Mouse (Mus musculus) c-Kit-positive CD71-positive TER-119-positive erythroid progenitor cells, embryonic 14.5 days (primary cell): ENCODE measurements around the gene Spata25.

ENCODE experiments used
- DNase-seq: peaks from one replicate; pipeline ENCODE4 v3.0.0-alpha.2; 2013; ENCODE audit warnings: low spot score

Gene Spata25

DNA sequence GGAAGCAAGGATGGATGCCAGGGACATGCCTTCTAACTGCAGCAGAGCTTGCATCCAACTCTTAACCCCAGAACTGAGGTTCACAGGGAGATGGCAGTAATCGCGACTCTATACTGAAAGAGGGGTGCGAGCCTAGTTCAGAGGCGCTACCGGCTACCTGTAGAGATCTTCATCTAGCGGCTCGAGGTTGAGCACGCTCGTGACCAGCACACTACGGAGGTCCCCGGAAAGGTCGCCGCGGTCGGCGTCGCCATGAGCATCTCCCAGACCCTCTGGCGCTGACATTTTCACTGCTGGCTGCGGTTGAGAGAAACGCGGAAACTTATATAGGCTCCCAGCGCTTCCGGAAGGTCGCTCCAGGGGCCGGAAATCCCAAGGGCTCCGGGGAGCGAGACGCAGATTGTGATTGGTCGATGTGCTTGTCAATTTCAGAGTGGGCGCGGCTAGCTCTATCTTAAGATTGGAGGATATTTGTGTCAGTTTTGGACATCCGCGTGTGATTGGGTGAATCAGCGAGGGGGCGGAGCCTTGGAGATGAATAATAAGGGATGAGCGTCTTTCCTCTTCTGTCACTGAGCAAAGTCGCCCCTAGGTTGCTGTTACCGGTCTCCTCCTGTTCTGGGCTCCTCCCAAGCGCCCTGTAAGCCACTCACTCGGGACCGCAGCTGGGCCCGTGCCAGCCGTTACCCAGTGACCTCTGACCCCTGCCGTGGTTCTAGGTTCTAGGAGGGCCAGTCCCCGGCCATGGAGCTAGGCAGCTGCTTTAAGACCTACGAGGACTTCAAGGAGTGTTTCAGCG is 23.6 kb downstream of the Spata25 start, which contains the start of the genes Acot8 and Zswim3:
Acot8 (minus strand) TSS at position 350 of the 799 bp plus-strand sequence.
Zswim3 (plus strand) TSS at position 566 of the 799 bp plus-strand sequence.
- peak; percentile 100 for DNase-seq

DNA sequence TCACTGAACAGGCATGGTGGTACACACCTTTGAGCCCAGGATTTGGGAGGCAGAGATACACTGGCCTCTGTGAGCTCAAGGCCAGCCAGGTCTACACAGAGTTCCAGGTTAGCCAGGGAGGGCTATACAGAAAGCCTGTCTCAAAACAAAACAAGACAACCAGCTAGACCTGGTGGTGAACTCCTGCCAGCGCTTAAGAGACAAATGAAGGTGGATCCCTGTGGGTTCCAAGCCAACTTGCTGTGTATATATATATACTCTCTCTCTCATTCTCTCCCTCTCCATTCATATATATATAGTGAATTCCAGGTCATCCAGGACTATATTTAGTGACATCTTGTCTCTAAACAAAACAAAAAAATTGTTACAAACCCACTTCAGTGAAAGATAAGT is 24.4 kb downstream of the Spata25 start:
- peak; percentile 23 for DNase-seq

DNA sequence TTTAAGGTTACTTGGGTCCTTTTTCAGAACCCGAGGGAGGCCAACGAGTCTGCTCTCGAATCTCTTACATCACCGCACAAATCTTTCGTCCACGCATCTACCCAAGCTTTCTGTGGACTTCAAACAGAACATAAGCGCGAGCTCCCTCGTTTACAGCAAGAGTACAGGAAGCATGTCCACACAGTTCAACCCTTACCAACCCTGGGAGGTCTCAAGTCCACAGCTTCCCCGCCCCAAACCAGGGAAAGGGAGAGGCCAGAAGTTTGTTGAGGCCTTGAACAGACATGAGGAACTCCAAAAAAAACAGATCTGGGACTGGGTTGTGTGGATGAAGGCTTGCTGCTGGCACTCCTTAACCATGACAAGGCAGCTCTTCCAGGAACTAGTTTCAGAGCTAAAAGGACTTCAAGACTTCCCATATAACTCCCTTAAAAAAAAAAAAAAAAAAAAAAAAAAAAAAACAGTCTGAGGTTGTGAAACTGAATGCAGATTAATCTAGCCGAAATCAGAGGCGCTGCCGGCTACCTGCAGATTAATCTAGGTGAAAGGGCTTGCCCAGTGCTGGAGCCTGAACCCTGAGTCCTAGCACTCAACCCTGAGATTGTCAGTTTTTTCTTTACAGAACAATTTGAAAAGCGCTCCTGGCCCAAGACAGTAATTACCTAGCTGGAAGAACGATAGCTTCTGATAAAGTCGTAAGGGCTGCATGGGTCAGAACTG is 25.0 kb downstream of the Spata25 start:
- DNase-seq: no peak

DNA sequence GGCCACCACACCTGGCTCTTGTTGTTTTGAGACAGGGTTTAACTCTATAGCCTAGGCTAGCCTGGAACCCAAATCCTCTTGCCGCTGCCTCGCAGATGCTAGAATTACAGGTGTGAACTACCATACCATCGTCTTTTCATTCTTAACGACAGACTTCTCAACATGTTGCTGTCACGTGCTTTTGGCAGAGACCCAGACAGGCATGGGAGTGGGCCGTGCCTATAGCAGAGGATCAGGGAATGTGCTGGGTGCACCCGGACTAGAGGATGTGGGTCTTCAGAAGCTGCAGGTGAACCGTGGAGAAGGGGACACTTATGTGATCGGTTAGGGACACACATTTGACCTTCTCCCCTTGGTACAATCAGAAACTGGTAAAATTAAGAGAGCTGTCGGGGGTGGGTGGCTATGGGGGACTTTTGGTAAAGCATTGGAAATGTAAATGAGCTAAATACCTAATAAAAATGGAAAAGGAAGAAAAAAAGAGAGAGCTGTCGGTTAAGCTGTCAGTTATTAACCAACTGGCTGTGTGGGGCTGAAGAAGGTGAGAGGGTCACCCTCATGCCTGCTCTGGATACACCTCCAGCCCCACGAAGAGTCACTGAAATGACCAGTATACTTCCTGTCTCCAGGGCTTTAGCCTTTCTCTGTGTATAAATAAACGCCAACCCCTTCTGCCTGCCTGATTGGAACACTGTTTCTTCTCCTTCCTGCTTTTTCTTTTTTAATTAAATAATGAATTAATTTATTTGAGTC is 27.9 kb downstream of the Spata25 start:
- DNase-seq: no peak

DNA sequence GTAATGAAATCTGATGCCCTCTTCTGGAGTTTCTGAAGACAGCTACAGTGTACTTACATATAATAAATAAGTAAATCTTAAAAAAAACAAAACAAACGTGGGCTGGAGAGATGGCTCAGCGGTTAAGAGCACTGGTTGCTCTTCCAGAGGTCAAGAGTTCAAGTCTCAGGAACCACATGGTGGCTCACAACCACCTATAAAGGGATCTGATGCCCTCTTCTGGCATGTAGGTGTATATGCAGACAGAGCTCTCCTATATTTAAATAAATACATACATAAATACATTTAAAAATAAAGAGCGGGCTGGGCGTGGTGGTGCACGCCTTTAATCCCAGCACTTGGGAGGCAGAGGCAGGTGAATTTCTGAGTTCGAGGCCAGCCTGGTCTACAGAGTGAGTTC is 29.8 kb downstream of the Spata25 start:
- peak; percentile 21 for DNase-seq

DNA sequence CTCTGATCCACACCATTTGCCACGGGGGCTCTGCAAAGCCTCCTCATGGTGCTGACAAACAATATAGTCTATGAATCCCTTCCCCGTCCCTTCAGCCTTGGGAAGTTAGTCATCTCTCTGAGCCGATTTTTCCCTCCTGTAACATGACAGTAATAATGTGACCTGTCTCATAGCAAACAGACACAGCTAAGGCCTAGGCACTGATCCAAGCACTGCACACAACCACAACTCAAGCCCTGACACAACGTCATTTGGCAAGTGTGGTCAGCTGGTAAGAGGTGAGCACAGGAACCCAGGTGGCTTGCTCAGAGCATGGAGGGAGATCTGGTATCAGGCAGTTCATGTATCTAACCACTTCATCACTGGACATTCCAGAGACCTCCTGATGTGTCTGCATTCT is 32.5 kb downstream of the Spata25 start:
- no peak for DNase-seq

DNA sequence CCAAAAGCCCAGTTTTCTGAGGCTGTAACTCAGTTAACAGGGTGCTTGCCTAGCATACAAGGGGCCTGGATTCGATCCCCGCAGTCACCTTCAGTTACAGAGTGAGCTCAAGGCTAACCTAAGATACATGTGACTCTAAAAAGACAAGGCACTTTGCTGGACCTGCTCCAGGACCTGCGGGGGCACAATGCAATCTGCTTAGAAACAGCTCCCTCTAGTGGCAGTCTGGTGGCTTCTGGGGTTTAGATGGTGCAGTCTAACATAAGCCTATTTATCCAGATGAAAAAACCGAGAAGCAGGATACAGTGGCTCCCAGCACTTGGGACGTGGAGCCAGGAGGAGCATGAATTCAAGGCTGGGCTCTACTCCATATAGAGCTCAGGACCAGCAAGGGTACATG is 34.0 kb downstream of the Spata25 start:
- DNase-seq: peak; percentile 83

DNA sequence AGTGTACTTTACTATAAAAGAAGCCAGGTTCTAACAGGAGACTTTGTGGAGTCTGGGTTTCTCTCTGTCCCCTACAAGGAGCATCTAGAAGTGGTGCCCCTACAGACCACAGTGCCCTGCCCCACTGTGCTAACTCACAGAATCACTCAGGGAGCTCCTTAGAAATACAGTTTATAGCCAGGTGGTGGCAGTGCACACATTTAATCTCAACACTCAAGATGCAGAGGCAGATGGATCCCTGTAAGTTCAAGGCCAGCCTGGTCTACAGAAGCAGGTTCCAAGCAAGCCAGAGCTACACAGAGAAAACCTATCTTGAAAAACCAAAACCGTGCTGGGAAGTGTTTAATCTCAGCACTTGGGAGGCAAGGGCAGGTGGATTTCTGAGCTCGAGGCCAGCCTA is 34.6 kb downstream of the Spata25 start:
- no peak for DNase-seq

DNA sequence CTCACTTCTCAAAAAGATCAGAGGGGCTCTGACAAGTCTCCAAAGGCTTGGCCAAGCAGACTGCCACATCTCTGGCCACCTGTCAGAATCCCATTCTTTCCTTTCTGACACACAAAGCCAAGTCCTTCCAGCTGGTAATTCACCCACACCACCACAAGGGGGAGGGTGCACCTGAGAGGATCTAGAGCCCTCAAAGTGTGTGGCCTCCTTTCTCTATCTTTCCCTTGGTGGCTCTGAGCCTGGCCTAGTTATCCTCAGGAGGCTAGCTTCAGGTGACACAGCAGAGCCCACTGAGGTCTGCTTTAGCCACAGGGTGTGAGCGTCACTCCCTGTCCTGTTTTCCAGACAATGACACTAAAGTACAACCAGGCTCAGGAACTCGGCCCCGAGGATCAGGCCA is 35.1 kb downstream of the Spata25 start:
- peak; percentile 61 for DNase-seq

DNA sequence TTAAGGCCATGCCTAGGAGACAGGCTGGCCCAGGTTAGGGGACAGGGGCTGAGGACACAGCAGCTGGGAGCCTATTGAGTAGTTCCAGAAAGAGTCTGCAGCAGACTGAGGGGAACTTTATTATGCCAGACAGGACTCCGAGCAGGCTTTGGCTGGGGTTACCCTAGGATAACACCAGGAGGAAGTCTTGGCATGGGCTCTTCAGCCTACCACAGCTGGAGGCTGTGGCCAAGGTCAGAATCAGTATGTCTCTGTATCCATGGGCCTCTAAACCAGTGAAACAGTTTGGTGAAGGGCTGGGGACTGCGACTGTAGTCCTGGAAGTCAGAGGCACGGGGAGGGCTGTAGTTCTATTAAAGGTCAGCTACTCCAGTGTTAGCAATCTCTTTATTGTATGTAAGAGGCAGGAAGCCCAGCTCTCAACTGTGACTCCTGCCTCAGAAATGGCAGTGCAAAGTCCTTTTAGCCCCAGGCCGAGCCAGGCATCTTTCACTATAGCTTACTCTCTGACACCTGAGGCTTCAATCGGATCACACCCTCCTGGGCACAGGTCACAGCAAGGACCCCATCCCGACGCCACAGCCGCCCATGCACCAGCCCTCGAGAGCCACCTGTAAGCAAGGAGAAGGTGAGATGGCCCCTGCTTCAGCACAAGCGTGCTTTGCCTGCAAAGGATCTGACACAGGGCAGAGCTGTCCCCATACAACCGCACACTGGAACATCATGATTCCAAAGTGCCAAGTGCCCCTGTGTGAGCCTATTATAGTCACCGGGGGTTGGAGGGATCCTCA is 35.7 kb downstream of the Spata25 start:
- no peak for DNase-seq

DNA sequence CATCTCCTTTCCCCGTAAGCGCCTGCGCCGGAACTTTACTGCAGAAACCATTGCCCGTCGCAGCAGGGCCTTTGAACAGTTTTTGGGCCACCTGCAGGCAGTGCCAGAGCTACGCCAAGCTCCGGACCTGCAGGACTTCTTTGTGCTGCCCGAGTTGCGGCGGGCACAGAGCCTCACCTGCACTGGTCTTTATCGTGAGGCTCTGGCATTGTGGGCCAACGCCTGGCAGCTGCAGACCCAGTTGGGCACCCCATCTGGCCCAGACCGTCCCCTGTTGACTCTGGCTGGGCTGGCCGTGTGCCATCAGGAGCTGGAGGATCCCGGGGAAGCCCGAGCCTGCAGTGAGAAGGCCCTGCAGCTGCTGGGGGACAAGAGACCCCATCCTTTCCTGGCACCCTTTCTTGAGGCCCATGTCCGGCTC is 36.5 kb downstream of the Spata25 start:
- DNase-seq: no peak

DNA sequence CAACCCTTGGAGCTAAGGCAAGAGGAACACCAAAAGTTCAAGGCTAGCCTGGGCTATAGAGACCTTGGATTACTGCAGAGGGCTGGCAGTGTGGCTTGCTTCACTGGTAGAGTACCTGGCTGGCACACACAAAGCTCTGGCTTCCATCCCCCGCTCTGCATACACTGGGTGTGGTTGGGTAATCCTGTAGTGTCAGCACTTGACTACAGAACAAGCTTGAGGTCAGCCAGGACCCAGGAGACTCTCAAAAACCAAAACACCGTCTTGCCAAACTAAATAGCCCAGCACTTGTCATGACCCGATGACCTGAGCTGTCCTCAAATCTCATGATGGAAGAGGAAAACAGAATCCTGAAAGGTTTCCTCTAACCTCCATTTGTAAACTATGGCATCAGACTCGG is 37.9 kb downstream of the Spata25 start:
- no peak for DNase-seq

DNA sequence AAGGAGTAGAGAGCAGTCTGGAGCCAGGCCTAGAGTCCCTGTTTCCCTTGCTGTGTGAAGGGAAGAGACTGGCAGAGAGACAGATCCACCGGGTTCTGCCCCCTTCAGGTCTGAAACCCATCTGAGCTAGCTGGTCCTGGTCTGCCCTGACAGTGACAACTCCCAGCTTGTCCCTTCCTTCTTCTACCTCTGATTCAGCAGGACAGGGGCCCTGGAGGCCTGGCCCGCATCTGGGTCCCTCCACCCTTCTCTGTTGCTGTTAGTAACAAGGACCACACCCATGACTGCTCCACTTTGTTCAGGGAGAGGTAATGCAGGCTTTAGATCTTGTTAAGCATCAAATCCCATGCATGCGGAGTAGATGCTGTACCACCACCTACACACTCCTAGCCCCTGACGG is 39.9 kb downstream of the Spata25 start:
- peak; percentile 44 for DNase-seq

DNA sequence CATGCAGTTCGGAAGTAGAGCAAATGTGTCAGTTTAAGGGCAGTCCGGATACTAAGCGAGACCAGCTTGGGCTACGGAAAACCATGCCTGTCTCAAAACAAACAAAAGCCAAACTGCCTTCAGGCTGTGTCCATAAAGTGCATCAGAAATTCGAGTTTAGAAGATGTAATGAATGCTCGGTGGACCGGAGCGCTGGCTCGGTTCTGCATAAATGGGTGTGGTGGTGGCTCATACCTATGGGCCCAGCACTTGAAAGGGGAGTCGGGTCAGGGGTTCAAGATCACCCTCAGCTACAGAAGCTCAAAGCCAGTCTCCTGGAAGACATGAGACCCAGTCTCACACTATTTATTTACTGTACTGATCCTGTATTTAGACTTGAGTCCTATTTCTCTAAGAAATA is 40.6 kb downstream of the Spata25 start:
- DNase-seq: no peak

DNA sequence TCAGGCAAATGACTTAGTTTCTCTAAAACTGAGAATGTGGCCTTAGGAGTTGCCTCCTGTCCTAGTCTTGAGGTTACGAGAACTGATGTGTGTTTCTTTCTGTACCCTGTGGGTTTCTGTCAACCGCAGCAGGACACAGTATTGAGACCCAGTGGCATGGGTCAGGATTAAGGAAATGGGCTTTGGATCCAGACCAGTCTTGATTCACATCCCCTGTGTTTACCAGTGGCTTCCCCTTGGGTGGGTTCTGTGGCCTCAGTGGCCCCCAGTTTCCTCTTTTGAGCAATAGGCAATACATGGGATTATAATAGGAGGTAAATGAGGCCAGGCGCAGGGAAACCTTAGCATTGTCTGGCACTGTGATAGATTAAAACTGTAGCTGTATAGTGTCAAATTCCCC is 41.3 kb downstream of the Spata25 start:
- DNase-seq: no peak

DNA sequence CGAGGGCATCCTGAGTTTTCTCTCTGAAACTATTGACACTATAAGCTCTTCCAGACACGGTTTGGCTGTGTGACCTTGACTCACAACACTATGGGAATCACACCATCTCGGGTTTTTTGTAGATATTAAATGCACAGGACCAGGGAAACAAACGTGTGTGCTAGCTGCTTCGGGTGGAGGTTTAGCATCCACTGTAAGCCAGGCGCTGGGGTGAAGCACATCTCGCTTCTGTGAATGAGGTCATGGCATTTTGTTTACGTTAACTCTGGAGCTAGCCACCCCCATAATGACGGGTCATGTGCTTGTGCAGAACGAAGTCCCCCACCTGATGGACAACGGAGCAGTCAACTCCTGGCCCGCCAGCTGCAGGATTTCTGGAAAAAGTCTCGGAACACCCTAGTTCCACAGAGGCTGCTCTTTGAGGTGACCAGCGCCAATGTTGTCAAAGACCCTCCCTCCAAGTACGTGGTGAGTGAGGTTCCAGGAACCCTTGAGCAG is 41.9 kb downstream of the Spata25 start:
- DNase-seq: no peak

DNA sequence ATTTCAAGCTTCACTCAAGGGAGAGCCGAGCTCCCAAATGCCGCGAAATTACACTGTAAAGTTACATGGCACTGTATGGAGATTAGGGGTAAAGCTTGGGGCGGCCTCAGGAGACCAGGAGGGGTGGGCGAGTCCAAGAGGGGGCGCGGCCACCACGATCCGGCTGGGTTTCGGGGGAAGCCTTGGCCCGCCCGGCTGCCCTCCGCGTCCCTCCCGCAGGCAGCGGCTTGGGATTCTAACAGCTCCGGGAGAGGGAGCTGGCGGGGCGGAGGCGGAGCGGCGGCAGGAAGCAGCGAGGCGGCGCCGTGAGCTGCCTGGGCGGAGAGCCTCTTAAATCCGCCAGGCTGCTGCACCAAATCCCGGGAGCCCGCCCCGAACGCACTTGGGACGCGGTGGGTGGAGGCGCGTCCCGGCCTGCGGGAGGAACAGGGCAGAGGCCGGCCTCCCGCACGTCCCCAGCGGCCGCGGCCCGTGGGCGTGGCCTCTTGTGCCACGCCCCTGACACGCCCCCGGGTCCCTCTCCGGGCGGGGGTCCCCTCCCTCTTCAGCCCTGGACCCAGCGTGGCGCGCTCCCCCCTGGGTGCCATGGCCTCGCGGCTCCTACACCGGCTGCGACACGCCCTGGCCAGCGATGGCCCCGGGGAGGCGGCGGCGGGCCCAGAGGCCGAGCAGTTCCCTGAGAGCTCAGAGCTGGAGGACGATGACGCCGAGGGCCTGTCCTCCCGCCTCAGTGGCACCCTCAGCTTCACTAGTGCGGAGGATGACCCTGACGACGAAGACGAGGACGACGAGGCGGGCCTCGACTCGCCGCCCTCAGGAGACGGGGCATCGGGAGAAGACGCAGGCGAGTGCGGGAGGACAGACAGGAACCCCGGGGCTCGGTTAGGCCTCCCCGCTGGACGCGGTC is 42.6 kb downstream of the Spata25 start, which contains the start of gene Snx21:
Snx21 (plus strand) TSS at position 343 of the 907 bp plus-strand sequence.
- DNase-seq: peak; percentile 59

DNA sequence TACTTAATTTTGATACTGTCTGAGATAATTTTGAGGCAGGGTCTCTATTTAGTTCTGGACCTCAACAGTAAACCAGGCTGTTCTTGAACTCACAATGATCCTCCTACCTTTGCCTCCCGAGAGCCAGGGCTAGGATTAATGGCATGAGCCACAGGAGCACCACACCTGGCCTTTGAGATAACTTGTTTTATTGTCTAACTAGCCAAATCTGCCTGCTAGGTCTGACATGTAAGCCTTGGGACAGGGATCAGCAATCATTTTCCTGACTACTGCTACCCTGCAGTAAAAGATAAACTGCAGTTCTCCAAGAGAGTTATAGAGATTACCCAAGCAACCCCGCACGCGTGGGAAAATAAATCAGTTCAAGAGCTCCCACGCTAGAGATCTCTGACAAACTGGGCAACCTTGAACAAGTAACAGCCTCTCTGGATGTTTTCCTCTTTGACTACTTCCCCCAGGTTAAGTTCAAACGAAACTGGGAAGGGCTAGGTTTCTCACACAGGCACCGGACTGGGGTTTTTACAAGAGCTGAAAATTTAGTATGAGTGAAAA is 43.4 kb downstream of the Spata25 start:
- no peak for DNase-seq

DNA sequence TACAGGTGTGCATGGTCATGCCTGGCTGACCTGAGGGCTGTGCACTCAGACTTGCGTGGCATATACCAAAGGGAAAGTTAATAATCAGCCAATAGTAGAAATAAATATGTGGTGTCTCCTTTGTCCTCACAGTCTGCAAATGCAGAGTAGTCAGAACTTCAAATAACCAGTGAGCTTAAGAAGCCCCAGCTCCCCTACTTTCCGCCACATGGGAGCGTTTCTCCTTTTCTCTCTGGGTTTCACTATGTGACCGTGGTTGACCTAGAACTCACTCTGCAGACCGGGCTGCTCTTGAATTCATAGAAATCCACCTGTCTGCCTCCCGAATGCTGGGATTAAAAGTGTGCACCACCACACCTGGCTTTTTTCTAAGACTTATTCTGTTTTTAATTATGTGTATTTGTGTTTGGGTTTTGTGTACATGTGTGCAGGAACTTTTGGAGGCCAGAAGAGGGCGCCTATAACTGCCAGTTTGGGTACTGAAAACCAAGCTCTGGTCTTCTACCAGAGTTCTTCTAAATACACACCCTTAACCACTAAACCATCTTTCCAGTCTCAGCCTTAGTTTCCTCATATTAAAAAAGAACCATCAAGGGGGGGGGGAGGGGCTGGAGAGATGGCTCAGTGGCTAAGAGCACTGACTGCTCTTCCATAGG is 44.3 kb downstream of the Spata25 start:
- DNase-seq: no peak

DNA sequence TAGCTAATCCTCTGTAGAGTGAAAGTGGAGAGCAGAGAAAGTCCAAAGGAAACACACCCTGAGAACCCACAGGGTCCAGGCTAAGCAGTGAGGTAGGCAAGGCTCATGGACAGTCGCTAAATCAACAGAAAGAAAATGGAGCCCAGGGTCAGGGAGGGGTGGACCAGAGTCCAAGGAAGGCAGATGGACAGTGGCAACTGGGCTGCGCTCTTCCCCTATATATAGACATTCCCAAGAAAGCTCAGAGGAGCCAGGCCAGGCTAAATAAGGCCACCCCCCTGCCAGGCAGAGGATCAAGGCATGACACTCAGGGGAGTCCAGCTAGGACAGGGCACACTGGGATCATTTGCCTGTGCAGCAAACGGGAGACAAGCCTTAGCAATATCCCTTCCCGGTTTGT is 46.5 kb downstream of the Spata25 start:
- no peak for DNase-seq
